Mouse (Mus musculus) midbrain, embryonic 11.5 days (tissue): Measurements from ENCODE around the gene Trim25. TPM values are rescaled to one million over a fixed set of nuclear protein-coding genes. Genes with fewer than 3 reads are reported as not detected.
A peak's percentile ranks its signal among the peaks of the same experiment; 100 is the strongest.

Source experiments
- ATAC-seq: fragments of 200-750 bp; cut with Nextera tagmentation; 2 replicates; pipeline ENCODE4 v1.8.0; 2017; ENCODE audit warnings: moderate TSS enrichment, moderate library complexity; ENCODE audit not compliant: low FRiP score
- DNase-seq: peaks from one replicate; pipeline ENCODE4 v3.0.0; 2015; ENCODE audit warnings: low spot score; ENCODE audit errors: missing footprints
- H3K27ac ChIP-seq: fragments of 300-500 bp; sonication (generic); 2 replicates; pipeline ENCODE4 v1.5.1; 2014; ENCODE audit warnings: low read depth, low read length
- H3K27me3 ChIP-seq: fragments of 300-500 bp; sonication (generic); 2 replicates; pipeline ENCODE4 v1.6.1; 2014; ENCODE audit warnings: mild to moderate bottlenecking, low read length, moderate library complexity, mixed read lengths; ENCODE audit not compliant: control insufficient read depth, insufficient read depth
- H3K36me3 ChIP-seq: fragments of 300-500 bp; sonication (generic); 2 replicates; pipeline ENCODE4 v1.6.1; 2014; ENCODE audit warnings: mild to moderate bottlenecking, low read length, moderate library complexity, mixed read lengths; ENCODE audit not compliant: control insufficient read depth, insufficient read depth
- H3K4me1 ChIP-seq: fragments of 300-500 bp; sonication (generic); 2 replicates; pipeline ENCODE4 v1.6.1; 2014; ENCODE audit warnings: low read length; ENCODE audit not compliant: control insufficient read depth, insufficient read depth
- H3K4me2 ChIP-seq: fragments of 300-500 bp; sonication (generic); 2 replicates; pipeline ENCODE4 v1.6.1; 2014; ENCODE audit warnings: mild to moderate bottlenecking, moderate library complexity
- H3K4me3 ChIP-seq: fragments of 300-500 bp; sonication (generic); 2 replicates; pipeline ENCODE4 v1.5.1; 2014; ENCODE audit warnings: low read depth, low read length
- H3K9ac ChIP-seq: fragments of 300-500 bp; sonication (generic); 2 replicates; pipeline ENCODE4 v1.6.1; 2014; ENCODE audit warnings: low read length
- H3K9me3 ChIP-seq: fragments of 300-500 bp; sonication (generic); 2 replicates; pipeline ENCODE4 v1.6.1; 2016; ENCODE audit warnings: low read length; ENCODE audit not compliant: control insufficient read depth
- WGBS: fragments of 180-500 bp; shearing (Covaris S2); extraction: QIAGEN DNeasy Blood & Tissue Kit; methylation state at CpG from one replicate; pipeline ENCODE4 v1.1.7; 2014; 5-methylcytosine and 5-hydroxymethylcytosine counted together
- polyA plus RNA-seq: library from polyadenylated mRNA; unstranded; fragments of >200 nt; fragmentation: Nextera tagmentation; extraction: Ambion mirVana; gene quantifications from 2 replicates; pipeline ENCODE4 v1.2.1, GENCODE M21; 2014

Gene Trim25
- polyA plus RNA-seq, 1 experiment from 2014 or later, result 2.9 TPM

GRCm38 (mm10) chr11:89009496-89009895 is 10.3 kb downstream of the Trim25 start:
- ATAC-seq (no peak), DNase-seq (peak; percentile 74)
- H3K36me3 ChIP-seq, result no peaks in the 10 kb centered on the region
- no peaks in the 10 kb centered on the region for H3K9me3 ChIP-seq
- no peak overlapping the region for H3K4me3 ChIP-seq
- 84% methylated on average over 7 of the region's 7 CpGs for WGBS
- no peak overlapping the region for H3K27ac ChIP-seq
- H3K4me2 ChIP-seq, result no peak overlapping the region
- no peaks in the 10 kb centered on the region for H3K27me3 ChIP-seq
- H3K4me1 ChIP-seq, result no peaks in the 10 kb centered on the region
- H3K9ac ChIP-seq, result no peak overlapping the region

GRCm38 (mm10) chr11:89012241-89012640 is 13.1 kb downstream of the Trim25 start:
- Histone ChIP-seq H3K27me3 (no peaks in the 10 kb centered on the region), H3K27ac (no peak overlapping the region), H3K36me3 (no peaks in the 10 kb centered on the region), H3K9ac (no peak overlapping the region), H3K4me3 (no peak overlapping the region), H3K9me3 (no peaks in the 10 kb centered on the region), H3K4me1 (no peaks in the 10 kb centered on the region), H3K4me2 (no peak overlapping the region)
- DNase-seq, result no peak
- 86% methylated on average over 5 of the region's 5 CpGs for WGBS
- ATAC-seq, result no peak

GRCm38 (mm10) chr11:89017514-89018182 is 18.5 kb downstream of the Trim25 start:
- Histone ChIP-seq H3K9me3 (no peaks in the 10 kb centered on the region), H3K4me3 (no peak overlapping the region), H3K36me3 (no peaks in the 10 kb centered on the region), H3K27ac (no peak overlapping the region), H3K27me3 (no peaks in the 10 kb centered on the region), H3K4me1 (no peaks in the 10 kb centered on the region), H3K4me2 (no peak overlapping the region), H3K9ac (no peak overlapping the region)
- WGBS, result 91% methylated on average over 9 of the region's 9 CpGs
- ATAC-seq, result no peak
- peak; percentile 0 for DNase-seq

- no peak overlapping the region for H3K4me2 ChIP-seq
- no peak overlapping the region for H3K9ac ChIP-seq
- WGBS, result 72% methylated on average over 9 of the region's 9 CpGs
- H3K9me3 ChIP-seq, result no peaks in the 10 kb centered on the region
- H3K4me3 ChIP-seq, result no peak overlapping the region
- ATAC-seq, result no peak
- DNase-seq, result peak; percentile 77
- no peak overlapping the region for H3K27ac ChIP-seq
- no peaks in the 10 kb centered on the region for H3K36me3 ChIP-seq
- no peaks in the 10 kb centered on the region for H3K27me3 ChIP-seq
- H3K4me1 ChIP-seq, result no peaks in the 10 kb centered on the region
Measured at GRCm38 (mm10) chr11:89020681-89021305, 21.6 kb downstream of the Trim25 start.

GRCm38 (mm10) chr11:89021687-89022086 is 22.5 kb downstream of the Trim25 start:
- no peak overlapping the region for H3K4me3 ChIP-seq
- H3K4me2 ChIP-seq, result no peak overlapping the region
- H3K27me3 ChIP-seq, result no peaks in the 10 kb centered on the region
- DNase-seq (peak; percentile 47), ATAC-seq (no peak)
- H3K9me3 ChIP-seq, result no peaks in the 10 kb centered on the region
- H3K27ac ChIP-seq, result no peak overlapping the region
- no peaks in the 10 kb centered on the region for H3K36me3 ChIP-seq
- H3K4me1 ChIP-seq, result no peaks in the 10 kb centered on the region
- H3K9ac ChIP-seq, result no peak overlapping the region
- 87% methylated on average over 7 of the region's 7 CpGs for WGBS

GRCm38 (mm10) chr11:89022120-89022731 is 23.1 kb downstream of the Trim25 start:
- no peak overlapping the region for H3K4me3 ChIP-seq
- WGBS, result 73% methylated on average over 8 of the region's 8 CpGs
- no peak for ATAC-seq

GRCm38 (mm10) chr11:89023477-89023876 is 24.3 kb downstream of the Trim25 start:
- no peak for ATAC-seq

More at GRCm38 (mm10) chr11:89022120-89022731, 23.1 kb downstream of the Trim25 start:
- Histone ChIP-seq H3K27me3 (no peaks in the 10 kb centered on the region), H3K9me3 (no peaks in the 10 kb centered on the region), H3K4me1 (no peaks in the 10 kb centered on the region), H3K36me3 (no peaks in the 10 kb centered on the region), H3K27ac (no peak overlapping the region), H3K4me2 (no peak overlapping the region), H3K9ac (no peak overlapping the region)
- DNase-seq, result peak; percentile 14

GRCm38 (mm10) chr11:89024181-89024881 is 25.2 kb downstream of the Trim25 start:
- H3K4me3 ChIP-seq, result no peak overlapping the region
- 81% methylated on average over 11 of the region's 11 CpGs for WGBS
- H3K9ac ChIP-seq, result no peak overlapping the region
- H3K4me2 ChIP-seq, result no peak overlapping the region
- no peaks in the 10 kb centered on the region for H3K9me3 ChIP-seq
- no peaks in the 10 kb centered on the region for H3K27me3 ChIP-seq
- no peak for DNase-seq
- H3K36me3 ChIP-seq, result no peaks in the 10 kb centered on the region
- H3K4me1 ChIP-seq, result no peaks in the 10 kb centered on the region
- ATAC-seq, result no peak
- H3K27ac ChIP-seq, result no peak overlapping the region

More at GRCm38 (mm10) chr11:89023477-89023876, 24.3 kb downstream of the Trim25 start:
- no peaks in the 10 kb centered on the region for H3K4me1 ChIP-seq
- H3K27ac ChIP-seq, result no peak overlapping the region
- WGBS, result 74% methylated on average over 10 of the region's 10 CpGs
- H3K9me3 ChIP-seq, result no peaks in the 10 kb centered on the region
- no peak overlapping the region for H3K4me2 ChIP-seq
- no peaks in the 10 kb centered on the region for H3K36me3 ChIP-seq
- no peaks in the 10 kb centered on the region for H3K27me3 ChIP-seq
- H3K4me3 ChIP-seq, result no peak overlapping the region
- peak; percentile 51 for DNase-seq
- no peak overlapping the region for H3K9ac ChIP-seq

GRCm38 (mm10) chr11:89025603-89026002 is 26.4 kb downstream of the Trim25 start:
- no peak overlapping the region for H3K4me3 ChIP-seq
- no peaks in the 10 kb centered on the region for H3K27me3 ChIP-seq
- DNase-seq, result no peak
- no peak overlapping the region for H3K4me2 ChIP-seq
- no peaks in the 10 kb centered on the region for H3K4me1 ChIP-seq
- WGBS, result 76% methylated on average over 3 of the region's 3 CpGs
- ATAC-seq, result no peak
- no peak overlapping the region for H3K27ac ChIP-seq
- no peaks in the 10 kb centered on the region for H3K36me3 ChIP-seq
- no peak overlapping the region for H3K9ac ChIP-seq
- no peaks in the 10 kb centered on the region for H3K9me3 ChIP-seq
